In the genomic region with DNA sequence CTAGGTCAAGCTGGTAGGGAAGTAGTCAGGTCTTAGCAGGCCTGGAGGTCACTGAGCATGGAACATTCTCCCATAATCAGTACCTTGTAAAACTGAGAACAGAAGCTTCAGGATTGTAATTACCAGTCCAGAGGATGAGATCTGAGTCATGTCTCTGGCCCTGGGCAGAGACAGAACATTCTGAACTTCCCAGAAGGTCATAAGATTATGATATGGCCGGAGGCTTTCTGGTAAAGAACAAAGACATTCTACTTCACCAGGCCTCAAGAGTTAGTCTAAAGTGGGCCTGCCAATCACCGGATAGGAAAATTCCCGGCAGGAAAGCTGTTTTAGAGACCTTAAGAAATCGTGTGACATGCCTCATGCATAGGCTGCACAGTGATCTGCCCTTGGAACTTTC, we compare ENCODE assay signal across 19 mouse cellular contexts.
"Had no signal": no experiment of that assay in that cellular context is flagged by ENCODE, and none has a peak within 500 bp of the region (broad histone marks: within the 10 kb centered on the region; RNA-seq: fewer than 3 reads in every experiment).

No protein-coding gene starts in this region.

- H3K4me2 ChIP-seq: liver, embryonic 15.5 days; lung, embryonic 14.5 days; midbrain, embryonic 12.5 days; neural tube, embryonic 13.5 days; neural tube, embryonic 15.5 days had no signal

- H3K9ac ChIP-seq: liver, embryonic 15.5 days; lung, embryonic 14.5 days; midbrain, embryonic 12.5 days; neural tube, embryonic 13.5 days; neural tube, embryonic 15.5 days had no signal

- H3K27me3 ChIP-seq: liver, embryonic 15.5 days; midbrain, embryonic 12.5 days; neural tube, embryonic 13.5 days; neural tube, embryonic 15.5 days had no signal

- H3K4me3 ChIP-seq: liver, embryonic 15.5 days; midbrain, embryonic 12.5 days; myocyte; neural tube, embryonic 13.5 days; neural tube, embryonic 15.5 days had no signal

- H3K36me3 ChIP-seq: liver, embryonic 15.5 days; midbrain, embryonic 12.5 days; neural tube, embryonic 13.5 days; neural tube, embryonic 15.5 days had no signal

- H3K27ac ChIP-seq: liver, embryonic 15.5 days; midbrain, embryonic 12.5 days; neural tube, embryonic 13.5 days; neural tube, embryonic 15.5 days had no signal

- H3K9me3 ChIP-seq: liver, embryonic 15.5 days; midbrain, embryonic 12.5 days; neural tube, embryonic 13.5 days; neural tube, embryonic 15.5 days had no signal

- DNase-seq: lung, adult 18-20 months; lung, embryonic 14.5 days; lung, postnatal 10 days; lung, postnatal 4 days; midbrain, embryonic 14.5 days; retina, postnatal 1 day; right cerebral cortex, adult 18-20 months; right cerebral cortex, postnatal 25 days; right cerebral cortex, postnatal 4 days; spleen, adult 18-20 months; thymus, adult 18-20 months; thymus, postnatal 14 days; thymus, postnatal 36 days had no signal

- ATAC-seq: midbrain, embryonic 16.5 days had no signal

- H3K4me1 ChIP-seq: liver, embryonic 15.5 days; midbrain, embryonic 12.5 days had no signal
